Mouse (Mus musculus): ENCODE data around the gene Gm6685. TPM values are rescaled to one million over a fixed set of nuclear protein-coding genes. Genes with fewer than 3 reads are reported as not detected.

Gene Gm6685
- 2.8 and 8.0 TPM in 2 replicates for polyA plus RNA-seq (2012; ENCODE audit: low replicate concordance)

GRCm38 (mm10) chr11:28339224-28340150 is at the start of gene Gm6685:
Gene Gm6685, minus strand, starts transcription at chr11:28339867.

Other genes starting within 250 kb of the Gm6685 start
- not detected in 2 replicates for gene Ccdc85a, start 244.5 kb upstream of the Gm6685 start, polyA plus RNA-seq (2012; ENCODE audit: low replicate concordance)

All from hematopoietic multipotent progenitor cell, adult 10-12 weeks (in vitro differentiated cells).